ENCODE assay signal across 8 mouse cellular contexts in the genomic region with DNA sequence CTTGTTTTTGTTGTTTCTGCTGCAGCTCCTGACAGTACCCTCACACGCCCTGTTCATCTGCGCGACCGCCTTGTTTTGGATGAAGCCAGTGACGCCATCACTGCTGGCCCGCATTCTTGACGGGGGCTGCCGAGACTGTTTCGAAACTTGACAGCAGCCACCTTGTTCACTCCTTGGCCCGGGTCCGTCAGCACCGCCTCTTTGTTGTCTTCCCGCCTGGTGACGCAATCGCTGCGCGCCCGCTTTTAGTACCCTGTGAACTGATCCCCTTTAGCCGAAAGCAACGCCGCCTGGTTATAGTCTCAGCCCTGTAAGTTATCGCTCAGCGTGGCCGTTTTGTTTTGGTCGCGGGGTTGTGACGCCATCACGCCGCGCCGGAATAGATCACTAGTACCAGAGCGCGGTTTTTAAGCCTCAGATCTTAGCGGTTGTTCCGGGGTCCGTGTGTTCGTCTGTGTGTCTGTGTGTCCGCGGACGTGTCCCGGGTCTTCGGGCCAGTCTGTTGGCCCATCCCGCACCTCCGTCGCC. TPM values are rescaled to one million over a fixed set of nuclear protein-coding genes. Genes with fewer than 3 reads are reported as not detected.
DNase-seq lines count a peak whose midpoint lies in the region; ATAC-seq and TF ChIP-seq lines count a peak whose summit lies in the region.

No protein-coding gene starts in this region.

- peak; percentile 96 to 98 for DNase-seq in heart, postnatal 10 days
- DNase-seq in large intestine, adult 2 months (ENCODE audit: low read depth, low spot score), result peak; percentile 78
- DNase-seq in liver, postnatal 0 days, result peak; percentile 93
- DNase-seq in testis, postnatal 10 days (ENCODE audit: low spot score), result peak; percentile 99

- H3K27ac ChIP-seq in ES-Bruce4 (ENCODE audit: insufficient read depth, low read length), result peak overlapping the region; percentile 24; the same call in 1 of the 2 replicates
- peak overlapping the region; percentile 86 for H3K27ac ChIP-seq in forebrain, embryonic 13.5 days
- H3K27ac ChIP-seq in liver, postnatal 0 days (ENCODE audit: low read depth), result peak overlapping the region; percentile 94
- peak overlapping the region; percentile 92 for H3K27ac ChIP-seq in neural tube, embryonic 14.5 days (ENCODE audit: low read depth, low read length)

- no peaks in the 10 kb centered on the region for H3K4me1 ChIP-seq in ES-Bruce4 (ENCODE audit: control insufficient read depth, insufficient read depth, low read length)
- H3K4me1 ChIP-seq in forebrain, embryonic 13.5 days, result peaks cover 15% of the 10 kb centered on the region
- peaks cover 19% of the 10 kb centered on the region for H3K4me1 ChIP-seq in liver, postnatal 0 days (ENCODE audit: insufficient read depth)
- H3K4me1 ChIP-seq in neural tube, embryonic 14.5 days (ENCODE audit: control insufficient read depth, insufficient read depth, low read length), result peaks cover 11% of the 10 kb centered on the region

- intact Hi-C loops in heart, postnatal 10 days (cut with DNase I), result loop anchor here (2.0 to 10.0 kb wide), 3 partner anchors 38 to 806 kb away; a partner anchor contains a TSS

- TF ChIP-seq EP300 in ES-Bruce4 (IDR thresholded peaks at IDR 0.05; ENCODE audit: insufficient read depth, low read depth, low read length), result no peak
- peak; percentile 39; the same call in 1 of the 2 replicates for TF ChIP-seq EP300 in liver, postnatal 0 days (IDR thresholded peaks at IDR 0.05; ENCODE audit: low read depth)

- TF ChIP-seq POLR2A in ES-Bruce4 (IDR thresholded peaks at IDR 0.05; ENCODE audit: insufficient read depth, low read length), result peak; percentile 20

- no peaks in the 10 kb centered on the region for H3K27me3 ChIP-seq in ES-Bruce4 (ENCODE audit: control insufficient read depth, insufficient read depth, low read length, poor library complexity, severe bottlenecking)
- no peaks in the 10 kb centered on the region for H3K27me3 ChIP-seq in forebrain, embryonic 13.5 days
- H3K27me3 ChIP-seq in liver, postnatal 0 days (ENCODE audit: insufficient read depth, low read length), result no peaks in the 10 kb centered on the region
- no peaks in the 10 kb centered on the region for H3K27me3 ChIP-seq in neural tube, embryonic 14.5 days (ENCODE audit: control insufficient read depth, insufficient read depth, low read length)

- peak overlapping the region; percentile 93 for H3K4me2 ChIP-seq in forebrain, embryonic 13.5 days
- H3K4me2 ChIP-seq in liver, postnatal 0 days (ENCODE audit: low read depth, low read length), result peak overlapping the region; percentile 96
- peak overlapping the region; percentile 100 for H3K4me2 ChIP-seq in neural tube, embryonic 14.5 days (ENCODE audit: low read depth, low read length)

- no peaks in the 10 kb centered on the region for H3K9me3 ChIP-seq in ES-Bruce4 (replicated peaks; ENCODE audit: control insufficient read depth, insufficient read depth, low read length, poor library complexity, severe bottlenecking)
- peaks cover 47% of the 10 kb centered on the region for H3K9me3 ChIP-seq in forebrain, embryonic 13.5 days (replicated peaks)
- 0 out of 2 replicates have a peak, but pooled peaks cover under 1% of the 10 kb centered on the region for H3K9me3 ChIP-seq in liver, postnatal 0 days (ENCODE audit: low read length)
- H3K9me3 ChIP-seq in neural tube, embryonic 14.5 days (ENCODE audit: control insufficient read depth, low read length), result peaks cover 7% of the 10 kb centered on the region; the same call in 1 of the 2 replicates

- TF ChIP-seq CTCF in ES-Bruce4 (IDR thresholded peaks at IDR 0.05; ENCODE audit: low read depth, low read length), result no peak
- peak; percentile 2; the same call in 1 of the 2 replicates for TF ChIP-seq CTCF in liver, postnatal 0 days (IDR thresholded peaks at IDR 0.05; ENCODE audit: low read depth)

- peak overlapping the region; percentile 76 for H3K9ac ChIP-seq in ES-Bruce4 (ENCODE audit: low read depth, poor library complexity, severe bottlenecking)
- H3K9ac ChIP-seq in forebrain, embryonic 13.5 days, result peak overlapping the region; percentile 70
- H3K9ac ChIP-seq in liver, postnatal 0 days (replicated peaks), result peak overlapping the region; percentile 81
- H3K9ac ChIP-seq in neural tube, embryonic 14.5 days (replicated peaks; ENCODE audit: low read depth, low read length), result peak overlapping the region; percentile 67

- peak; percentile 70 for ATAC-seq in cerebellum, adult (ENCODE audit: insufficient number of reproducible peaks, low FRiP score, low TSS enrichment)
- ATAC-seq in forebrain, embryonic 13.5 days, result peak; percentile 85
- peak; percentile 82 for ATAC-seq in liver, postnatal 0 days
- ATAC-seq in neural tube, embryonic 14.5 days (ENCODE audit: low read depth), result peak; percentile 90

- H3K36me3 ChIP-seq in ES-Bruce4 (ENCODE audit: control insufficient read depth, insufficient read depth, low read length, poor library complexity, severe bottlenecking), result no peaks in the 10 kb centered on the region
- peaks cover 20% of the 10 kb centered on the region for H3K36me3 ChIP-seq in forebrain, embryonic 13.5 days (ENCODE audit: poor library complexity, severe bottlenecking)
- H3K36me3 ChIP-seq in liver, postnatal 0 days (replicated peaks; ENCODE audit: insufficient read depth, low read length), result no peaks in the 10 kb centered on the region
- no peaks in the 10 kb centered on the region for H3K36me3 ChIP-seq in neural tube, embryonic 14.5 days (ENCODE audit: control insufficient read depth, insufficient read depth, low read length)

- H3K4me3 ChIP-seq in ES-Bruce4 (ENCODE audit: low read depth, low read length), result peak overlapping the region; percentile 80
- H3K4me3 ChIP-seq in forebrain, embryonic 13.5 days, result peak overlapping the region; percentile 75
- peak overlapping the region; percentile 91 for H3K4me3 ChIP-seq in liver, postnatal 0 days (ENCODE audit: low read depth, low read length)
- H3K4me3 ChIP-seq in neural tube, embryonic 14.5 days (ENCODE audit: low read depth, low read length), result peak overlapping the region; percentile 67

- WGBS in forebrain, embryonic 13.5 days, result under 1% methylated on average over 45 of the region's 45 CpGs
- WGBS in large intestine, adult 2 months, result under 1% methylated on average over 45 of the region's 45 CpGs
- WGBS in liver, postnatal 0 days (ENCODE audit: insufficient replicate concordance), result under 1% methylated on average over 43 of the region's 45 CpGs
- under 1% methylated on average over 45 of the region's 45 CpGs for WGBS in neural tube, embryonic 14.5 days

RNA-seq across cellular contexts. Expression of a gene that starts 18.2 kb away (rescaled TPM):
- 0.51 TPM in 1 of 2 replicates, not detected in the other for polyA plus RNA-seq in ES-Bruce4 (2011; ENCODE audit: insufficient read depth, insufficient read length, low read depth, missing spikeins)
- polyA plus RNA-seq in forebrain, embryonic 13.5 days (2015; fragmentation: Nextera tagmentation; extraction: Ambion mirVana), result not detected in 2 replicates
- not detected for total RNA-seq in heart, postnatal 10 days (2021)
- not detected in 2 replicates for polyA plus RNA-seq in large intestine, adult 2 months (2012; rRNA removed)
- not detected in 2 replicates for polyA plus RNA-seq in liver, postnatal 0 days (2015; fragmentation: Nextera tagmentation; extraction: Ambion mirVana)
- 0.52 and 0.56 TPM in 2 replicates for polyA plus RNA-seq in neural tube, embryonic 14.5 days (2014; fragmentation: Nextera tagmentation; extraction: Ambion mirVana)

RNA-seq across cellular contexts. Expression of a gene that starts 35.4 kb away (rescaled TPM):
- 28.1 and 29.2 TPM in 2 replicates for polyA plus RNA-seq in ES-Bruce4 (2011; ENCODE audit: insufficient read depth, insufficient read length, low read depth, missing spikeins)
- polyA plus RNA-seq in forebrain, embryonic 13.5 days (2015; fragmentation: Nextera tagmentation; extraction: Ambion mirVana), result not detected in 2 replicates
- not detected for total RNA-seq in heart, postnatal 10 days (2021)
- not detected in 2 replicates for polyA plus RNA-seq in large intestine, adult 2 months (2012; rRNA removed)
- not detected in 2 replicates for polyA plus RNA-seq in liver, postnatal 0 days (2015; fragmentation: Nextera tagmentation; extraction: Ambion mirVana)
- 0.27 and 0.63 TPM in 2 replicates for polyA plus RNA-seq in neural tube, embryonic 14.5 days (2014; fragmentation: Nextera tagmentation; extraction: Ambion mirVana)

RNA-seq across cellular contexts. Expression of a gene that starts 37.5 kb away (rescaled TPM):
- polyA plus RNA-seq in ES-Bruce4 (2011; ENCODE audit: insufficient read depth, insufficient read length, low read depth, missing spikeins), result 27.9 and 29.0 TPM in 2 replicates
- polyA plus RNA-seq in forebrain, embryonic 13.5 days (2015; fragmentation: Nextera tagmentation; extraction: Ambion mirVana), result 17.6 and 19.4 TPM in 2 replicates
- total RNA-seq in heart, postnatal 10 days (2021), result 10 to 100 TPM; 28.3 to 39.0 TPM
- 7.7 and 10.2 TPM in 2 replicates for polyA plus RNA-seq in large intestine, adult 2 months (2012; rRNA removed)
- polyA plus RNA-seq in liver, postnatal 0 days (2015; fragmentation: Nextera tagmentation; extraction: Ambion mirVana), result 2.5 and 2.7 TPM in 2 replicates
- 26.2 and 29.6 TPM in 2 replicates for polyA plus RNA-seq in neural tube, embryonic 14.5 days (2014; fragmentation: Nextera tagmentation; extraction: Ambion mirVana)

Comparison
In these comparisons a context has a peak if more than half of its experiments do, and no peak if none do; other contexts are left out.
1. Peak in every context shown above with its lines: DNase-seq, ATAC-seq, H3K4me3 ChIP-seq and H3K27ac ChIP-seq.
2. H3K27ac ChIP-seq: peak in every context shown above with its lines; median percentile 94 in liver, postnatal 0 days; 92 in neural tube, embryonic 14.5 days; 86 in forebrain, embryonic 13.5 days; 24 in ES-Bruce4.
3. RNA of a gene that starts 35.4 kb away (polyA plus RNA-seq): 28.1 to 29.2 TPM in ES-Bruce4; 0.27 to 0.63 TPM in neural tube, embryonic 14.5 days, not detected in forebrain, embryonic 13.5 days, not detected in large intestine, adult 2 months and not detected in liver, postnatal 0 days; every median in the first group is over 10 times any median in the second.